Mouse (Mus musculus): ENCODE measurements around the gene Gm10197. TPM values are rescaled to one million over a fixed set of nuclear protein-coding genes. Genes with fewer than 3 reads are reported as not detected.

Gene Gm10197
- polyA plus RNA-seq (2014; fragmentation: Nextera tagmentation; extraction: Ambion mirVana): 7.2 TPM in 1 of 2 replicates, not detected in the other

- Histone ChIP-seq H3K9me3 (replicated peaks; ENCODE audit: control insufficient read depth, low read length) (no peaks in the 10 kb centered on the region), H3K4me3 (ENCODE audit: low read depth, low read length) (no peak within 1 kb of the TSS), H3K27me3 (replicated peaks; ENCODE audit: control insufficient read depth, insufficient read depth, low read length) (no peaks in the 10 kb centered on the region), H3K4me1 (ENCODE audit: control insufficient read depth, insufficient read depth, low read length) (no peaks in the 10 kb centered on the region), H3K27ac (ENCODE audit: low read depth, low read length) (no peak within 1 kb of the TSS), H3K4me2 (ENCODE audit: low read length) (no peak within 1 kb of the TSS), H3K36me3 (ENCODE audit: control insufficient read depth, insufficient read depth, low read length) (peaks cover 54% of the 10 kb centered on the region), H3K9ac (ENCODE audit: low read length) (no peak within 1 kb of the TSS)
- no peak for DNase-seq (ENCODE audit: low spot score)
- ATAC-seq: no peak
- 93% methylated on average over 13 of the region's 13 CpGs for WGBS
Measured at GRCm38 (mm10) chr19:53371666-53372065, at the start of gene Gm10197. Gene Gm10197, minus strand, starts transcription at chr19:53371766.

GRCm38 (mm10) chr19:53420924-53421582 is 49.5 kb upstream of the Gm10197 start:
- 2% methylated on average over 19 of the region's 19 CpGs for WGBS

GRCm38 (mm10) chr19:53419834-53420233 is 48.3 kb upstream of the Gm10197 start:
- WGBS: 58% methylated on average over 5 of the region's 5 CpGs
- Histone ChIP-seq H3K4me3 (ENCODE audit: low read depth, low read length) (no peak overlapping the region), H3K4me1 (ENCODE audit: control insufficient read depth, insufficient read depth, low read length) (no peaks in the 10 kb centered on the region; the same call in 1 of the 2 replicates), H3K27ac (ENCODE audit: low read depth, low read length) (no peak overlapping the region), H3K4me2 (ENCODE audit: low read length) (no peak overlapping the region), H3K27me3 (replicated peaks; ENCODE audit: control insufficient read depth, insufficient read depth, low read length) (no peaks in the 10 kb centered on the region), H3K9me3 (replicated peaks; ENCODE audit: control insufficient read depth, low read length) (no peaks in the 10 kb centered on the region), H3K9ac (ENCODE audit: low read length) (no peak overlapping the region), H3K36me3 (ENCODE audit: control insufficient read depth, insufficient read depth, low read length) (no peaks in the 10 kb centered on the region)
- ATAC-seq (no peak), DNase-seq (ENCODE audit: low spot score) (peak; percentile 72)

More at GRCm38 (mm10) chr19:53420924-53421582, 49.5 kb upstream of the Gm10197 start:
- ATAC-seq (peak; percentile 96), DNase-seq (ENCODE audit: low spot score) (peak; percentile 86)
- no peaks in the 10 kb centered on the region for H3K9me3 ChIP-seq (replicated peaks; ENCODE audit: control insufficient read depth, low read length)
- peak overlapping the region; percentile 42; the same call in 1 of the 2 replicates for H3K9ac ChIP-seq (ENCODE audit: low read length)
- no peaks in the 10 kb centered on the region for H3K36me3 ChIP-seq (ENCODE audit: control insufficient read depth, insufficient read depth, low read length)
- H3K4me2 ChIP-seq (ENCODE audit: low read length): peak overlapping the region; percentile 63
- no peaks in the 10 kb centered on the region for H3K27me3 ChIP-seq (replicated peaks; ENCODE audit: control insufficient read depth, insufficient read depth, low read length)
- no peak overlapping the region for H3K27ac ChIP-seq (ENCODE audit: low read depth, low read length)
- H3K4me3 ChIP-seq (ENCODE audit: low read depth, low read length): peak overlapping the region; percentile 33
- no peaks in the 10 kb centered on the region; the same call in 1 of the 2 replicates for H3K4me1 ChIP-seq (ENCODE audit: control insufficient read depth, insufficient read depth, low read length)

GRCm38 (mm10) chr19:53415198-53415597 is 43.6 kb upstream of the Gm10197 start:
- no peak overlapping the region for H3K27ac ChIP-seq (ENCODE audit: low read depth, low read length)
- H3K4me2 ChIP-seq (ENCODE audit: low read length): no peak overlapping the region
- ATAC-seq (no peak), DNase-seq (ENCODE audit: low spot score) (no peak)
- no peak overlapping the region for H3K4me3 ChIP-seq (ENCODE audit: low read depth, low read length)
- no peaks in the 10 kb centered on the region for H3K27me3 ChIP-seq (replicated peaks; ENCODE audit: control insufficient read depth, insufficient read depth, low read length)
- H3K36me3 ChIP-seq (ENCODE audit: control insufficient read depth, insufficient read depth, low read length): no peaks in the 10 kb centered on the region
- WGBS: 89% methylated on average over 17 of the region's 17 CpGs
- no peak overlapping the region for H3K9ac ChIP-seq (ENCODE audit: low read length)
- H3K9me3 ChIP-seq (replicated peaks; ENCODE audit: control insufficient read depth, low read length): no peaks in the 10 kb centered on the region
- no peaks in the 10 kb centered on the region for H3K4me1 ChIP-seq (ENCODE audit: control insufficient read depth, insufficient read depth, low read length)

- Histone ChIP-seq H3K4me3 (ENCODE audit: low read depth, low read length) (no peak overlapping the region), H3K9ac (ENCODE audit: low read length) (no peak overlapping the region), H3K27me3 (replicated peaks; ENCODE audit: control insufficient read depth, insufficient read depth, low read length) (no peaks in the 10 kb centered on the region), H3K27ac (ENCODE audit: low read depth, low read length) (no peak overlapping the region), H3K4me1 (ENCODE audit: control insufficient read depth, insufficient read depth, low read length) (no peaks in the 10 kb centered on the region), H3K36me3 (ENCODE audit: control insufficient read depth, insufficient read depth, low read length) (no peaks in the 10 kb centered on the region), H3K4me2 (ENCODE audit: low read length) (no peak overlapping the region), H3K9me3 (replicated peaks; ENCODE audit: control insufficient read depth, low read length) (no peaks in the 10 kb centered on the region)
- DNase-seq (ENCODE audit: low spot score): no peak
- no peak for ATAC-seq
- 91% methylated on average over 11 of the region's 11 CpGs for WGBS
Measured at GRCm38 (mm10) chr19:53414650-53415049, 43.1 kb upstream of the Gm10197 start.

GRCm38 (mm10) chr19:53413617-53414380 is 42.2 kb upstream of the Gm10197 start:
- WGBS: 90% methylated on average over 15 of the region's 15 CpGs
- Histone ChIP-seq H3K9me3 (replicated peaks; ENCODE audit: control insufficient read depth, low read length) (no peaks in the 10 kb centered on the region), H3K36me3 (ENCODE audit: control insufficient read depth, insufficient read depth, low read length) (no peaks in the 10 kb centered on the region), H3K27me3 (replicated peaks; ENCODE audit: control insufficient read depth, insufficient read depth, low read length) (no peaks in the 10 kb centered on the region), H3K27ac (ENCODE audit: low read depth, low read length) (no peak overlapping the region), H3K4me3 (ENCODE audit: low read depth, low read length) (no peak overlapping the region), H3K4me1 (ENCODE audit: control insufficient read depth, insufficient read depth, low read length) (no peaks in the 10 kb centered on the region), H3K4me2 (ENCODE audit: low read length) (no peak overlapping the region), H3K9ac (ENCODE audit: low read length) (no peak overlapping the region)
- DNase-seq (ENCODE audit: low spot score): no peak
- ATAC-seq: no peak

GRCm38 (mm10) chr19:53412149-53412848 is 40.7 kb upstream of the Gm10197 start:
- no peaks in the 10 kb centered on the region for H3K36me3 ChIP-seq (ENCODE audit: control insufficient read depth, insufficient read depth, low read length)
- H3K9ac ChIP-seq (ENCODE audit: low read length): no peak overlapping the region
- DNase-seq (ENCODE audit: low spot score) (no peak), ATAC-seq (no peak)
- H3K4me3 ChIP-seq (ENCODE audit: low read depth, low read length): no peak overlapping the region
- WGBS: 10% methylated on average over 6 of the region's 6 CpGs
- no peaks in the 10 kb centered on the region for H3K9me3 ChIP-seq (replicated peaks; ENCODE audit: control insufficient read depth, low read length)
- H3K27ac ChIP-seq (ENCODE audit: low read depth, low read length): no peak overlapping the region
- no peaks in the 10 kb centered on the region for H3K27me3 ChIP-seq (replicated peaks; ENCODE audit: control insufficient read depth, insufficient read depth, low read length)
- no peak overlapping the region for H3K4me2 ChIP-seq (ENCODE audit: low read length)
- H3K4me1 ChIP-seq (ENCODE audit: control insufficient read depth, insufficient read depth, low read length): no peaks in the 10 kb centered on the region

GRCm38 (mm10) chr19:53409663-53410307 is 38.2 kb upstream of the Gm10197 start:
- H3K27ac ChIP-seq (ENCODE audit: low read depth, low read length): no peak overlapping the region
- no peaks in the 10 kb centered on the region for H3K4me1 ChIP-seq (ENCODE audit: control insufficient read depth, insufficient read depth, low read length)
- no peaks in the 10 kb centered on the region for H3K36me3 ChIP-seq (ENCODE audit: control insufficient read depth, insufficient read depth, low read length)
- H3K27me3 ChIP-seq (replicated peaks; ENCODE audit: control insufficient read depth, insufficient read depth, low read length): no peaks in the 10 kb centered on the region
- ATAC-seq: no peak
- no peak for DNase-seq (ENCODE audit: low spot score)
- H3K9me3 ChIP-seq (replicated peaks; ENCODE audit: control insufficient read depth, low read length): no peaks in the 10 kb centered on the region
- H3K4me2 ChIP-seq (ENCODE audit: low read length): no peak overlapping the region
- 65% methylated on average over 17 of the region's 17 CpGs for WGBS
- H3K4me3 ChIP-seq (ENCODE audit: low read depth, low read length): no peak overlapping the region
- H3K9ac ChIP-seq (ENCODE audit: low read length): no peak overlapping the region

Measured in forebrain, embryonic 14.5 days (tissue).